Mouse (Mus musculus) cortical plate, adult 2 months (tissue): Measurements from ENCODE around the gene Foxg1.
A peak's percentile ranks its signal among the peaks of the same experiment; 100 is the strongest.

Experiments
- CTCF ChIP-seq: fragments of 200-500 bp; IDR thresholded peaks from 2 replicates; pipeline ENCODE4 v1.5.1; 2011; ENCODE audit warnings: mild to moderate bottlenecking, control low read depth, low read length; ENCODE audit not compliant: insufficient read depth; ENCODE audit errors: extremely low read depth
- POLR2A ChIP-seq: fragments of 200-500 bp; IDR thresholded peaks from 2 replicates; pipeline ENCODE4 v1.6.1; 2011; ENCODE audit warnings: mild to moderate bottlenecking, low read length, control low read depth; ENCODE audit not compliant: insufficient read depth; ENCODE audit errors: extremely low read depth

- TF ChIP-seq CTCF: no peak
- TF ChIP-seq POLR2A: peak; percentile 41; the same call in 1 of the 2 replicates
Measured at GRCm38 (mm10) chr12:49377281-49377970, 5.0 kb upstream of the Foxg1 start.
